Mouse (Mus musculus) heart, adult 2 months (tissue): ENCODE data around the gene Hist1h2bn.

Source experiments
- CTCF ChIP-seq: fragments of 200-600 bp; IDR thresholded peaks from 2 replicates; pipeline ENCODE4 v1.8.1; 2022; ENCODE audit warnings: antibody characterized with exemption, mild to moderate bottlenecking, moderate library complexity
- EP300 ChIP-seq: fragments of 200-500 bp; IDR thresholded peaks from 2 replicates; pipeline ENCODE4 v1.6.1; 2011; ENCODE audit warnings: low read depth, low read length, control low read depth; ENCODE audit not compliant: insufficient read depth
- POLR2A ChIP-seq: fragments of 200-500 bp; IDR thresholded peaks from 2 replicates; pipeline ENCODE4 v1.6.1; 2011; ENCODE audit warnings: mild to moderate bottlenecking, low read depth, low read length, control low read depth; ENCODE audit not compliant: insufficient read depth

DNA sequence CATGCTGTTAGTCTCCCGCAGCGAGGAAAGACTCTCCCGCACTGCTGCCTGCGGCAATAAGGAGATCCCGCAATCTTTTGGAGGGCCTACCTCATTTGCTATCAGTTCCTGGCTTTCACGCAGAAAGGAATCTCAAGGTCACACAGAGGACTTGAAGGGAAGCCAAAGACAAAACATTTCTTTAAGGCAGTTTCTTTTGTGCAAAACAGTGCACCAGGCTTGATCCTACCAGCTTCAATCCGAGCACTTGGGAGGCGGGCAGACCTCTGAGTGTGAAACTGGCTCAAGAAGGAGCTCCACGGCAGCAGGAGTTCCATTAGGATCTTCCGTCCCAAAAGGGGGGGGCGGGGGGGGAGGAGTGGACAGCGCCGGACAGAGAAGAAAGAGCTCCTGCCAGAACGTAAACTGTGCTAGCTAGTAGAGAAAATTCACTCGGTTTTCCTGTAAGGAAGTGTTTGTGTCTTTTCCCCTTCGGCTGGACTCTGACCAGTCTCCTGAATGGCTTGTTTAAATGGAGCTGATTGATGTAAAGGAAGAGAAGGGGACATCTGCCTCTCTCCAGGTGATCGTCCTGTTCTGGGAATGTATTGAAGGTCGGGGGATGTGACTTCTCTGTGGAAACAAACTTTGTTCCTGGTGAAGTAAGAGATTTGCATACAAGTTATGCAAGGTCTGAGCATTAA, 36.8 kb downstream of the Hist1h2bn start:
- TF ChIP-seq POLR2A (no peak), CTCF (no peak), EP300 (no peak)
